Mouse (Mus musculus): ENCODE measurements around the gene Clec11a. TPM values are rescaled to one million over a fixed set of nuclear protein-coding genes. Genes with fewer than 3 reads are reported as not detected.

The Clec11a gene
- polyA plus RNA-seq, 1 experiment: 9.4 TPM

- H3K4me1 ChIP-seq (ENCODE audit: control insufficient read depth, insufficient read depth, low read length): no peaks in the 10 kb centered on the region
- H3K4me3 ChIP-seq (replicated peaks; ENCODE audit: extremely low read depth, low read depth, low read length): no peak overlapping the region
- TF ChIP-seq CTCF (IDR thresholded peaks at IDR 0.05; ENCODE audit: insufficient read depth, low read length) (no peak), POLR2A (IDR thresholded peaks at IDR 0.05; ENCODE audit: borderline replicate concordance, extremely low read depth, low read depth, low read length) (no peak)
- no peak for DNase-seq
- 68% methylated on average over 4 of the region's 4 CpGs for WGBS
These were observed 15.7 kb downstream of the Clec11a start for GRCm38 (mm10) chr7:44290986-44291385.

GRCm38 (mm10) chr7:44287760-44288159 is 18.9 kb downstream of the Clec11a start:
- TF ChIP-seq POLR2A (IDR thresholded peaks at IDR 0.05; ENCODE audit: borderline replicate concordance, extremely low read depth, low read depth, low read length): no peak
- no peak for TF ChIP-seq CTCF (IDR thresholded peaks at IDR 0.05; ENCODE audit: insufficient read depth, low read length)
- no peak for DNase-seq
- no peak overlapping the region for H3K4me3 ChIP-seq (replicated peaks; ENCODE audit: extremely low read depth, low read depth, low read length)
- H3K4me1 ChIP-seq (ENCODE audit: control insufficient read depth, insufficient read depth, low read length): no peaks in the 10 kb centered on the region
- 53% methylated on average over 7 of the region's 7 CpGs for WGBS

- 71% methylated on average over 7 of the region's 7 CpGs for WGBS
- no peak overlapping the region for H3K4me3 ChIP-seq (replicated peaks; ENCODE audit: extremely low read depth, low read depth, low read length)
- DNase-seq: no peak
- H3K4me1 ChIP-seq (ENCODE audit: control insufficient read depth, insufficient read depth, low read length): no peaks in the 10 kb centered on the region
- no peak for TF ChIP-seq POLR2A (IDR thresholded peaks at IDR 0.05; ENCODE audit: borderline replicate concordance, extremely low read depth, low read depth, low read length)
- TF ChIP-seq CTCF (IDR thresholded peaks at IDR 0.05; ENCODE audit: insufficient read depth, low read length): no peak
These were observed 25.1 kb downstream of the Clec11a start for GRCm38 (mm10) chr7:44281586-44281985.

GRCm38 (mm10) chr7:44280959-44281358 is 25.7 kb downstream of the Clec11a start:
- 43% methylated on average over 1 of the region's 1 CpGs for WGBS
- TF ChIP-seq POLR2A (IDR thresholded peaks at IDR 0.05; ENCODE audit: borderline replicate concordance, extremely low read depth, low read depth, low read length) (no peak), CTCF (IDR thresholded peaks at IDR 0.05; ENCODE audit: insufficient read depth, low read length) (no peak)
- Histone ChIP-seq H3K4me1 (ENCODE audit: control insufficient read depth, insufficient read depth, low read length) (no peaks in the 10 kb centered on the region), H3K4me3 (replicated peaks; ENCODE audit: extremely low read depth, low read depth, low read length) (no peak overlapping the region)
- no peak for DNase-seq

DNA sequence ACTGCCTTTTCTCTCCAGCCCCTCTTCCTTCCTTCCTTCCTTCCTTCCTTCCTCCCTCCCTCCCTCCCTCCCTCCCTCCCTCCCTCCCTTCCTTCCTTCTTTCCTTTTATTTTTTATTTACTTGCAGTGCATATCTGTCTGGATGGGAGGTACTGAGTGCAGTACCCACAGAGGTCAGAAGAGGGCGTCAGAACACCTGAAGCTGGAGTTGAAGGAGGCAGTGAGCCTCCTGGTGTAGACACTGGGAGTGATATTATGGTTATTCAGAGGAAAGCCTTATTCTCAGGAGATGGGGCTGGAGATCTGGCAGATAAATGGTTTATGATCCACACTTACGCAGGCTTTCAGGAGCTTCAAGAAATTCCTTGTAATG is 29.5 kb downstream of the Clec11a start:
- TF ChIP-seq CTCF (IDR thresholded peaks at IDR 0.05; ENCODE audit: insufficient read depth, low read length): peak; percentile 56
- TF ChIP-seq POLR2A (IDR thresholded peaks at IDR 0.05; ENCODE audit: borderline replicate concordance, extremely low read depth, low read depth, low read length): no peak
- 50% methylated on average over 2 of the region's 2 CpGs for WGBS
- no peak for DNase-seq
- Histone ChIP-seq H3K4me1 (ENCODE audit: control insufficient read depth, insufficient read depth, low read length) (no peaks in the 10 kb centered on the region), H3K4me3 (replicated peaks; ENCODE audit: extremely low read depth, low read depth, low read length) (no peak overlapping the region)

GRCm38 (mm10) chr7:44276461-44277249 is 30.0 kb downstream of the Clec11a start:
- H3K4me1 ChIP-seq (ENCODE audit: control insufficient read depth, insufficient read depth, low read length): no peaks in the 10 kb centered on the region
- WGBS: 64% methylated on average over 10 of the region's 10 CpGs
- DNase-seq: no peak
- H3K4me3 ChIP-seq (replicated peaks; ENCODE audit: extremely low read depth, low read depth, low read length): no peak overlapping the region
- no peak for TF ChIP-seq CTCF (IDR thresholded peaks at IDR 0.05; ENCODE audit: insufficient read depth, low read length)
- TF ChIP-seq POLR2A (IDR thresholded peaks at IDR 0.05; ENCODE audit: borderline replicate concordance, extremely low read depth, low read depth, low read length): no peak

- WGBS: 73% methylated on average over 3 of the region's 3 CpGs
- no peak for DNase-seq
- H3K4me1 ChIP-seq (ENCODE audit: control insufficient read depth, insufficient read depth, low read length): no peaks in the 10 kb centered on the region
- TF ChIP-seq CTCF (IDR thresholded peaks at IDR 0.05; ENCODE audit: insufficient read depth, low read length) (no peak), POLR2A (IDR thresholded peaks at IDR 0.05; ENCODE audit: borderline replicate concordance, extremely low read depth, low read depth, low read length) (no peak)
- no peak overlapping the region for H3K4me3 ChIP-seq (replicated peaks; ENCODE audit: extremely low read depth, low read depth, low read length)
These were observed 31.2 kb downstream of the Clec11a start for GRCm38 (mm10) chr7:44275546-44275945.

GRCm38 (mm10) chr7:44274096-44274495 is 32.6 kb downstream of the Clec11a start:
- TF ChIP-seq POLR2A (IDR thresholded peaks at IDR 0.05; ENCODE audit: borderline replicate concordance, extremely low read depth, low read depth, low read length) (no peak), CTCF (IDR thresholded peaks at IDR 0.05; ENCODE audit: insufficient read depth, low read length) (no peak)
- no peak for DNase-seq
- WGBS: 36% methylated on average over 11 of the region's 11 CpGs

DNA sequence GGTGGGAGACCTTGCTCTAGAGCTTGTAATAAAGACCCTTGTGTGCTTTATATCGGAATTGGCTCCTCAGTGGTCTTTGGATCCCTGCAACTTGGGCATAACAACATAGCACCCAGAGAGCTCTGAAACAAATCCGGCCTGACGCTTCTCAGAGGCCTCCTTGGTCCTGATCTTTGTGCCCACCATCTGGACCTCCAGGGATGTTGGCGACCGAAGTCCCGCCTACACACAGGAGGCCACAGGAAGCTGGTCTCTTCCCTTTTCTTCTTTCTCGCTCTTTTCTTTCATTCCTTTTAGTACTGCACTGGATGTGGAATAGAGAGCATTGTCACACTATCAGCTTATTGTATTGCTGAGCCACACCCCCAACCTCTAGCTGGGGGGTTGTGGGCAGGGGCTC is 33.3 kb downstream of the Clec11a start:
- H3K4me3 ChIP-seq (replicated peaks; ENCODE audit: extremely low read depth, low read depth, low read length): no peak overlapping the region
- TF ChIP-seq CTCF (IDR thresholded peaks at IDR 0.05; ENCODE audit: insufficient read depth, low read length) (no peak), POLR2A (IDR thresholded peaks at IDR 0.05; ENCODE audit: borderline replicate concordance, extremely low read depth, low read depth, low read length) (no peak)
- 67% methylated on average over 7 of the region's 7 CpGs for WGBS
- no peaks in the 10 kb centered on the region for H3K4me1 ChIP-seq (ENCODE audit: control insufficient read depth, insufficient read depth, low read length)
- DNase-seq: no peak

More at GRCm38 (mm10) chr7:44274096-44274495, 32.6 kb downstream of the Clec11a start:
- H3K4me1 ChIP-seq (ENCODE audit: control insufficient read depth, insufficient read depth, low read length): no peaks in the 10 kb centered on the region
- no peak overlapping the region for H3K4me3 ChIP-seq (replicated peaks; ENCODE audit: extremely low read depth, low read depth, low read length)

- no peak for DNase-seq
- TF ChIP-seq CTCF (IDR thresholded peaks at IDR 0.05; ENCODE audit: insufficient read depth, low read length) (no peak), POLR2A (IDR thresholded peaks at IDR 0.05; ENCODE audit: borderline replicate concordance, extremely low read depth, low read depth, low read length) (no peak)
- 79% methylated on average over 7 of the region's 7 CpGs for WGBS
- Histone ChIP-seq H3K4me1 (ENCODE audit: control insufficient read depth, insufficient read depth, low read length) (no peaks in the 10 kb centered on the region), H3K4me3 (replicated peaks; ENCODE audit: extremely low read depth, low read depth, low read length) (no peak overlapping the region)
These were observed 34.2 kb downstream of the Clec11a start for GRCm38 (mm10) chr7:44272546-44272945.

All from lung, adult 2 months (tissue).